Mouse (Mus musculus) midbrain, embryonic 16.5 days (tissue): ENCODE measurements around the gene Mgst3. TPM values are rescaled to one million over a fixed set of nuclear protein-coding genes. Genes with fewer than 3 reads are reported as not detected.
A peak's percentile ranks its signal among the peaks of the same experiment; 100 is the strongest.

Source experiments
- ATAC-seq: fragments of 200-750 bp; cut with Nextera tagmentation; 2 replicates; pipeline ENCODE4 v1.8.0; 2017; ENCODE audit warnings: moderate TSS enrichment
- H3K27ac ChIP-seq: fragments of 300-500 bp; sonication (generic); 2 replicates; pipeline ENCODE4 v1.5.1; 2014; ENCODE audit warnings: mild to moderate bottlenecking, low read length, mixed read lengths
- H3K27me3 ChIP-seq: fragments of 300-500 bp; sonication (generic); 2 replicates; pipeline ENCODE4 v1.6.1; 2014; ENCODE audit warnings: low read depth, low read length, mixed read lengths; ENCODE audit not compliant: control insufficient read depth, insufficient read depth
- H3K36me3 ChIP-seq: fragments of 300-500 bp; sonication (generic); 2 replicates; pipeline ENCODE4 v1.6.1; 2014; ENCODE audit warnings: mild to moderate bottlenecking, low read length, moderate library complexity, mixed read lengths; ENCODE audit not compliant: control insufficient read depth, insufficient read depth
- H3K4me1 ChIP-seq: fragments of 300-500 bp; sonication (generic); 2 replicates; pipeline ENCODE4 v1.6.1; 2014; ENCODE audit warnings: mild to moderate bottlenecking, low read length, mixed read lengths; ENCODE audit not compliant: control insufficient read depth, insufficient read depth
- H3K4me2 ChIP-seq: fragments of 300-500 bp; sonication (generic); 2 replicates; pipeline ENCODE4 v1.6.1; 2014; ENCODE audit warnings: mild to moderate bottlenecking, low read length, mixed read lengths
- H3K4me3 ChIP-seq: fragments of 300-500 bp; sonication (generic); 2 replicates; pipeline ENCODE4 v1.5.1; 2014; ENCODE audit warnings: low read depth, mild to moderate bottlenecking, low read length, moderate library complexity, mixed read lengths
- H3K9ac ChIP-seq: fragments of 300-500 bp; sonication (generic); 2 replicates; pipeline ENCODE4 v1.6.1; 2014; ENCODE audit warnings: low read depth, low read length, mixed read lengths
- H3K9me3 ChIP-seq: fragments of 300-500 bp; sonication (generic); replicated peaks from 2 replicates; pipeline ENCODE4 v1.6.1; 2014; ENCODE audit warnings: mild to moderate bottlenecking, low read length, mixed read lengths; ENCODE audit not compliant: control insufficient read depth, poor library complexity, severe bottlenecking
- WGBS: fragments of 180-500 bp; shearing (Covaris S2); extraction: QIAGEN DNeasy Blood & Tissue Kit; methylation state at CpG from one replicate; pipeline ENCODE4 v1.1.7; 2014; 5-methylcytosine and 5-hydroxymethylcytosine counted together
- microRNA-seq: library from miRNA; unstranded; fragments of <30 nt; microRNA quantifications from one replicate; pipeline ENCODE4, GENCODE M21; 2017
- polyA plus RNA-seq: library from polyadenylated mRNA; unstranded; fragments of >200 nt; fragmentation: Nextera tagmentation; extraction: Ambion mirVana; gene quantifications from 2 replicates; pipeline ENCODE4 v1.2.1, GENCODE M21; 2015

Gene Mgst3
- polyA plus RNA-seq, 1 experiment from 2014 or later = 170 TPM

DNA sequence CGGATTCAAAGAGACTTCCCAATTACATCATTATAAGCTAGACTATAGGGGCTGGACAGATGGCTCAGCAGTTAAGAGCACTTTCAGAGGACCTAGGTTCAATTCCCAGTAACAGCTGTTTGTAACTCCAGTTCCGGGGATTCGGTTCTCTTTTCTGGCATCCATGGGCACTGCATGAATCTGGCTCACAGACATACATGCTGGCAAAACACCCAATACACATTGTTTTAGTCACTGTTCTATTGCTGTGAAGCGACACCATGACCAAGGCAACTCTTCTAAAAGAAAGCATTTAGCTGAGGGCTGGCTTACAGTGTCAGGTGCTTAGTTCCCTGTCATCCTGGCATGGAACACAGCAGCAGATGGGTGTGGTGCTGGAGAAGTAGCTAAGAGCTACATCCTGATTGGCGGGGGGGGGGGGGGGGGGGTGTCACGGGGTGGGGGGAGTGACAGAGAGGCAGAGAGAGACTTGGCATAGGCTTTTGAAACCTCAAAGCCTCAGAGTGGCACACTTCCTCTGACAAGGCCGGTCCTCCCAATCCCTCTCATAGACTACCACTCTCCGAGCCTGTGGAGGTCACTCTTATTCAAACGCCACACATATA is 54.4 kb downstream of the Mgst3 start:
- H3K9me3 ChIP-seq = no peaks in the 10 kb centered on the region
- 66% methylated on average over 7 of the region's 9 CpGs for WGBS
- no peak for ATAC-seq

DNA sequence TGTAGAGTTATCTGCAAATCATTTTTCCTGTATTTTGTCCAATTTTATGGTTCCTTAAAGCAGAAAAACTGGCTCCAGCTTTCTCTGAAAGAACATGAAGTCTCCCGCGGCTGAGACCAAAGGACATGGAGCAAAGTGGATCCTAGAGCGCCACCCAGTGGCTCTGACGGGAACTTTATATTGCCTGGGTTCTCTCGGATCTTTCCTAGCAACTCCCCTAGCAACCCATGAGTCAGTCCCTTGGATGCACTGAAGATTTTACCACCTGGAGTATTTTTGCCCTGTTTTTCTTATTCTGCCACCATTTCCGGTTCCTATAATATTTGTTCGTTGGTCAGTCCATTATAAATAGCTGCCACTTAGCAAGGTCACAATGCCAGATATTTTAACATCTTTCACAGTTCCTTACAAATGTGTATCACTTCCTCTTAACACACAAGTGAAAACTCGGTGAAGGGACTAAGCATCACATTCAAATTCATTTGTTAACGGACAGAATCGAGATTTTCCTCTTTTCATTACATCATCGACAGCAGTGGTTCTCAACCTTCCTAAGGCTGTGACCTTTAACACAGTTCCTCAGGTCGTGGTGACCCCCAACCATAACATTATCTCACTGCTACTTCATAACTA is 56.1 kb downstream of the Mgst3 start:
- H3K27ac ChIP-seq = no peak overlapping the region
- no peaks in the 10 kb centered on the region for H3K4me1 ChIP-seq
- no peak overlapping the region for H3K4me2 ChIP-seq
- no peak overlapping the region for H3K4me3 ChIP-seq
- peak; percentile 46; the same call in 1 of the 2 replicates for ATAC-seq
- peaks cover 6% of the 10 kb centered on the region; the same call in 1 of the 2 replicates for H3K27me3 ChIP-seq
- no peak overlapping the region for H3K9ac ChIP-seq
- H3K9me3 ChIP-seq = no peaks in the 10 kb centered on the region
- WGBS = 20% methylated on average over 12 of the region's 12 CpGs
- H3K36me3 ChIP-seq = peaks cover 2% of the 10 kb centered on the region; the same call in 1 of the 2 replicates

More for the DNA sequence above, 54.4 kb downstream of the Mgst3 start:
- peaks cover 6% of the 10 kb centered on the region; the same call in 1 of the 2 replicates for H3K27me3 ChIP-seq
- no peaks in the 10 kb centered on the region for H3K36me3 ChIP-seq
- no peaks in the 10 kb centered on the region for H3K4me1 ChIP-seq
- H3K27ac ChIP-seq = no peak overlapping the region
- no peak overlapping the region; the same call in 1 of the 2 replicates for H3K4me2 ChIP-seq
- no peak overlapping the region for H3K4me3 ChIP-seq
- H3K9ac ChIP-seq = no peak overlapping the region

GRCm38 (mm10) chr1:167336398-167336797 is 57.2 kb downstream of the Mgst3 start:
- Histone ChIP-seq H3K36me3 (peaks cover 3% of the 10 kb centered on the region; the same call in 1 of the 2 replicates), H3K4me3 (no peak overlapping the region), H3K4me1 (no peaks in the 10 kb centered on the region), H3K9me3 (no peaks in the 10 kb centered on the region), H3K27me3 (peaks cover 4% of the 10 kb centered on the region; the same call in 1 of the 2 replicates), H3K9ac (no peak overlapping the region), H3K27ac (no peak overlapping the region), H3K4me2 (no peak overlapping the region)
- ATAC-seq = no peak
- 88% methylated on average over 3 of the region's 3 CpGs for WGBS

GRCm38 (mm10) chr1:167331106-167331505 is 62.5 kb downstream of the Mgst3 start:
- Histone ChIP-seq H3K27ac (no peak overlapping the region), H3K9ac (no peak overlapping the region), H3K27me3 (no peaks in the 10 kb centered on the region), H3K36me3 (peaks cover 18% of the 10 kb centered on the region), H3K9me3 (no peaks in the 10 kb centered on the region), H3K4me2 (no peak overlapping the region), H3K4me1 (no peaks in the 10 kb centered on the region), H3K4me3 (no peak overlapping the region)
- 95% methylated on average over 8 of the region's 8 CpGs for WGBS
- ATAC-seq = no peak

DNA sequence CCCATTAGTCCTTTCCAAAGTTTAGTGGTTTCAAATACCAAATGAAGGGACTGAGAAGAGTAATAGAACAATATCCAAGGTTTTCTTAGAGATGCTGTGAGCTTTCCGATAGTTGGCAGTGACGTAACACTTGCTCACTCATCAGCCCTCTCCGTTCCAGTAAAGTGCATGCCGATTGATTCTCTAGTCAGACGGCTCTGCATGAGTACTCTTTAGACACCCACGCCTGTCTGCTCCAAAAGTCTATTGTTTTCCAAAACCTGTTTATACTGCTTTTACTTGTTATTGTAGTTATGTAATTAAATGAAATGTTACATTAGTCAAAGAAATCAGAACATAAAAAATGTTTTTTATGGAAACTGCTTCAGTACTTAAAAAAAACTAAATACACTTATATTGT is 64.9 kb downstream of the Mgst3 start:
- Histone ChIP-seq H3K36me3 (peaks cover 18% of the 10 kb centered on the region), H3K9me3 (no peaks in the 10 kb centered on the region), H3K4me2 (no peak overlapping the region), H3K27me3 (no peaks in the 10 kb centered on the region), H3K4me1 (no peaks in the 10 kb centered on the region), H3K27ac (no peak overlapping the region), H3K9ac (no peak overlapping the region), H3K4me3 (no peak overlapping the region)
- 91% methylated on average over 6 of the region's 6 CpGs for WGBS
- no peak for ATAC-seq

Small RNA genes lying within 50 kb of the gene (microRNA-seq; reads per million reads assigned to microRNA genes)
- 0.69 reads per million for gene Gm25911

Other genes starting within 250 kb of the Mgst3 start
- 48.9 and 52.3 TPM in 2 replicates for gene Uck2, start 108.5 kb downstream of the Mgst3 start, polyA plus RNA-seq
- 81.2 and 84.4 TPM in 2 replicates for gene Tmco1, start 85.5 kb downstream of the Mgst3 start, polyA plus RNA-seq
- gene Aldh9a1, start 43.9 kb downstream of the Mgst3 start, polyA plus RNA-seq = 35.9 and 38.3 TPM in 2 replicates
- gene Lrrc52, start 72.9 kb upstream of the Mgst3 start, polyA plus RNA-seq = not detected in 2 replicates
- 8.8 and 10.9 TPM in 2 replicates for gene Rxrg, start 204.5 kb upstream of the Mgst3 start, polyA plus RNA-seq